Mouse (Mus musculus) adrenal gland, postnatal 36 days (tissue): Measurements from ENCODE around the gene Phlda3. TPM values are rescaled to one million over a fixed set of nuclear protein-coding genes. Genes with fewer than 3 reads are reported as not detected.

ENCODE experiments used
- DNase-seq, 2 experiments: peaks; one replicate each; pipeline ENCODE4 v3.0.0; 2021; ENCODE audit warnings: mixed read lengths in 1 of 2
- total RNA-seq, 2 experiments: library from RNA; stranded (reverse); gene quantifications; 2 replicates each; pipeline ENCODE4 v1.2.3; 2021

Gene Phlda3
- total RNA-seq, 2 experiments from 2014 or later = 45.8 to 51.9 TPM

DNA sequence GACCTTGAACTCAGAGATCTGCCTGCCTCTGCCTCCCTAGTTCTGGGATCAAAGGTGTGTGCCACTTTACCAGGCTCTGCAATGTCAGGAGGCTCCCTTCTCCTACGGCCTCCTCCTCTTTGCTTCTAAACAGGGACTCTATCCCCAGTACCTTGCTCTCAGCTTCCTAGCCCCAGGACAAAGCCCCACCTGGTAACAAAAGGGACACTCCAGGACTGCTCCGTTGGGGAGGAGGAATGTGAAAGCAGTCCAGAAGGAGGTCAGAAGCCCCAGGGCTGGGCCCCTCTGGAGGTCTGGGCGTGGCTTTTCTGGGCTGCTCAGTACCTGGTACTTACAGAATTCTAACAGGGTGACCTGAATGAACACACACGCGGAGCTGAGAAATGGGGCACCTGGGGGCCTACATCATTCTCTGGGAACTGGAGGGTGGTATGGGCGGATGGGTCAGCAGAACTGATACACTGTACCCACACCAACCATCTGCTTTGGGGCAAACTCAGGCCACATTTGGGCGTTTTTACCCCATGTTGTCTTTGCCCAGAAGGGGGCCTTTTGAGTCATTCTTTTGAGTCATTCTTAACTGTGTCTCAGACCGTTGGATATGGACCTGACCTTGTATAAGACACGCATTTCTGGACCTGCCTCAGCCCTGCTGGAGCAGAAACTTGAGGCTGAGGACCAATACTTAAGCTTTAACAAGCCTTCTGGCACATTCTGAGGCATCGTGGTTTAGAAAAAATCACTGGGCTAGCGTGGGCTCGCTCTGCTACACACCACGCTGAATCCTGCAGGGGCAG lies 26.4 kb downstream of the Phlda3 start:
- no peak for DNase-seq

DNA sequence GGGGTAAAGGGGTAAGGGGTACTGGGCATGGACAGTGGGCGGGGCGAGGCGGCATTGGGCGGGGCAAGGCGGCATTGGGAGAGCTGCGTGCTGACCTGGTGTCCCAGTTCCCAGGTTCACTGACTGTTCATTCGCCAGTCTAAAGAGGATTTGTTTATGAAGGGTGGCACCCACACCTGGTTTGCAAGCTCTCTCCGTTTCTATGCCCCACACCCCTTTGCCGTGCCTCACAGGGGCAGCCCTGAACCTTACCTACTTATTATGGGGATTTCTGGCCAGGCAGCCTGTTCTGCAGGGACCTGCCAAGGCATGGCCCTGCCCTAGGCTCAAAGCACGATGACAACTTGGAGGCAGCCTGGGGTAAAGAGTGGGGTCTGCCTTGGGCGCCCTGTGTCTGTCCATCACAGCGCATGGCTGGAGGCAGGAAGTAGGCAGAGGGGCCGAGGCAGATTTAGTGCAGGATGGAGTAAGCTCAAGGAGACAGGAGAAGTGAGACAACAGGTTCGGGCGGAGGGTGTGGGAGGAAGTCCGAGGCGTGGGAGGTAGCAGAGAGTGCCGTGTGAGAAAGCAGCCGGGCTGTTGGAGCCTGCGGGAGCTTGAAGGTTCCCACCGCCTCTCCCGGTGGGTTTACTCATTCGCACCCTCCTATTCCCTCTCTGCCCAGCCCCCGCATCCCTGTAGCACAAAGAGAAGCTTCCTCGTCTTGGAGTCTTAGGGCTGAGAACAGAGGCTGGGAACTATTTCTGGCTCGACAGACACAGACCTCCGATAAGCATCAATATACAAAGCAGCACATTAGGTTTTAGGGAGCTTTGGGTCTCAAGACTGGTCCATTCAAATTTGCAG lies 27.7 kb downstream of the Phlda3 start:
- no peak for DNase-seq

DNA sequence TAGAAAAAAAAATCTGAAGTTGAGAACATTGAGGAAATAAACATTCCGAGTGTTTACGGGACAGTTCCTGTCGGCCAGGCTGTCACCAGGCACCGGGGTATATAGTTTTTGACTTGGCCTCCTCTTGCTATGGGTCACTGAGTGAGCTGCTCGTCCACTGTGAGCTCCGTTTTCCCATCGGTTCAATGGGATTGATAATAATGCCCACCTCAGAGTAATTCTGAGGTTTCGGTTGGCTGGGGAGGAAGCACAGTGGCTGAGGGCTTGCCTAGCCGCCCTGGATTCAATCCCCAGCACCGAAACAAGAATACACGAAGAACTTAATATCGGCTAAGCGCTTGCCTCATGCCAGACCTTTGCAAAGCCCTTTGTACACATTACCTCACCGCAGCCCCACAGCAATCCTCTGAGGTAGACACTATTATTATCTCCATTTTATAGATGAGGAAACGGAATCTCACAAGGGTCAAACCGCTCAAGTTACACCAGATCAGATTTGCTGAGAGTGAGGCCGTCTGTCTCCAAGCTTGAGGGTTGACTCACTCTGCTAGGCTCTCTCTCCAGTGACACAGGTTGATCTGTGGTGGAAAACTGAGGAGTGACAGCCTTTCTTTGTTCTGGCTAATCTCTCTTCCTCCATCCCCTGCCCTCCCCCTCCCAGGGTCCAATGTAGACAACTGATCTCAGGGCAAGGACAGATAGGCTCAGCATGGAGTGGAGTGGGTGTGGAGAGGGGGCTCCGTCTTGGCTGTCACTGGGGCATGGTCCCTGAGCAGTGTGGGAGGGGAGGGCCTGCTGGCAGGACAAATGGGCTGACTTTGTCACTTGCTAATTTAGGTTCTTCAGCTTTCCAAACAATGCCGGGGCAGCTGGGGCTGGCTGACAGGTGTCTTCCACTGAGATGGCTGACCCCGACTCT lies 28.6 kb downstream of the Phlda3 start:
- no peak for DNase-seq

DNA sequence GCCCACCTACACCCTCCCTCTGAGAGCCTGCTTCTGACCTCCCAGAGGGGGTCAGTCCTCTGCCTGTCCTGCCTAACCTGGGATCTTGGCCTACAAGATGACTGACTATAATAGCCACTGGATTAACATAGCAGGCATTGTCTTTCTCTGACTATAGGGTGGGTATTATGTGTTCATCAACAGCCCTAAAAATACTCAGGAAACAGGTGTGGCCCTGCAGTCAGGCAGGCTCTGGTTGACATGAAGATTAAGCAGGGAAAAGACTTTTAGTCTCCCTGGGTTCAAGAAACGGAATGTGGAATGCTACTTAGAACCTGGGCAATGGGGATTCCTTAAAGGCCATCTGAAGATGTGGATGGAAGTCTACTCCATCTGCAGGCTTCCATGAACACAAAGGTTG lies 32.6 kb downstream of the Phlda3 start:
- no peak for DNase-seq

DNA sequence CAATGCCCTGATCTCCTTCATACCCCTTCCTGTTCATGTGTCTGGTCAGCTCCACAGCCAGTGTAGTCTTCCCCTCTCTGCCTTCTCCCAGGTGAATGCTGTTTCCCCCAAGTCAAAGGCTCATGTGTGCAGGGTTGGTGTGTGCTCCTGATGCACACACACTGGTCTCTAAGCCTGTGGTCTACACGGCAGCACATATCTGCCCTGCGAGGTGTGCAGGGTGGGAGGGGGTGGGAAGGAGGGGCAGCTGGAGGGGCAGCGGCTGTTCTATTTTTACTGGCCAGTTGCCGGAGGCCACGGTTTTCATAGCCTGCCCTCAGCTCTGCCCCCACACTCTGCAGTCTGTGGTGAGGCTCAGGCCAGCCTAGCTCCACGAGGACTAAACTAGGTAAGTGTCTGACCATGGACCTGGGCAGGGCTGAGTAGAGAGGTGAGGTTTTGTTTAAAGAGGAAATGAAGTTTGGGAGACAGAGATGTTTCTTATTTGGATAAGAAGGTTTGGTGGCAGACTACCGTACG lies 33.2 kb downstream of the Phlda3 start:
- no peak for DNase-seq

DNA sequence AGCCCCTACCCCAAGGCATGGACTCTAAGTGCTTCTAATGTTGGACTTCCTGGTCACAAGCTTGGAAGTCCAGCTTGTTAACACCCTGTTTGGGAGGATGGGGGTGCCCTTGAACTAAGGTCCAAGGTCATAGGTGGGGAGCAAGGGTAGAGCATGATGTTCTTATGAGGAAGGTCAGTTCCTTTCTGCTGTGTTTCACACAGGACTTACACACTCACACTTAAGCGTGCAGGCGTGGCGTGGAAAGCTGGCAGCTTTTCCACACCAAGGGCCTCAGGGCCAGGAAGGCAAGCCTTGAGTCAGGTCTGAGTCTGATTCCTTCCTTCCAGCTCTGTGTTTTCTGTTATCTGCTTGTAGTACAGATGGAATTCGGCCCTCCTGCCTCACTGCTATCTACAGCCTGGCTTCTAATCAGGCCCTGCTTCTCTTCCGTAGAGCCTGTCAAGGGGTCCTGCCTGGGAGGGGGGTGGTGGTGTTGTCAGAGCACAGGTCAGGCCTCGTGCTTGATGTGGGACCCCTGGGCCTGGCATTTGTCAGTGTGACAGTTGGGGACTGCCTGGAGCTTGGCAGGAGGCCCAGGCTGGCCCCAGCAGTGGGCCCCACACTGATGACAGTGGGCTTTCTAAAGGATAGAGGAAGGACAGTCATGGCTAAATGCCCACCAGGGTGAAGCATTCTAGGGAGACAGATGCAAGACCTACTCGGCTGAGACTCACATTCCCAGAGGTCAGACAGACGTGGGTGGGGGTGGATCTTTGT lies 34.5 kb downstream of the Phlda3 start:
- DNase-seq = no peak

DNA sequence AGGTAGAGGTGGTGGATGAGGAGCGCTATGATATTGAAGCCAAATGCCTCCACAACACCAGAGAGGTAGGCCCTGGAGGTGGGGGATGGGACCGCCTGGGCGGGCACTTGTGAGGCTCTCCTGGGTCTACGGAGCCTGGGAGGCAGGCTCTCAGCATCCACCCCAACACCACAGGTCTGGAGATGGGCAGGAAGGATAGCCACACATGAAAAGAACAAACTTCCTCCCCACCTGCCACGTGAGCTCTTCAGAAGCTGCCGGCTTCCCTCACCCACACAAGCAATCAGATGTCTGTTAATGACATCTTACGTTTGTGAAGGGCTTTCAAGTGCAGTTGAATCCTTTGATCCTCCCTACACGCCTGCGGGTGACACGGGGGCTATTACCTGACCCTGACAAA lies 41.6 kb downstream of the Phlda3 start:
- DNase-seq = no peak

DNA sequence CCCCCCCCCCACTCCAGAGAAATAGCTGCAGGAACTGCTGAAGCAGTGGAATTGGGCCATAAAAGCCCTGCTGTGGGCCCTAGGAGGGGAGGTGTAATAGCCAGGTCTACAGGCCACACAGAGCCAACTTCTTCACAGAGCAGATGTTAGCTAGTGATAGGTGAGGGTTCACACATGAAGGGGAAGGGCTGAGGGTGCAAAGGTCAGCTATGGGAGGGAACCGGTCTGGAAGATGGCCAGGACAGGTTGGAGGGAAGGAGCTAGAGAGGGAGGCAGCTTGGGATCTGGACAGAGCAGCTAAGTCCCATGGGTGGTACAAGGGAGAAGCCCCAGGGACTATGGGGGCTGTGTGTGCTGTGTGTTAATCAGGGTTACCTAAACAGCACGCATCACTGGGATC lies 44.3 kb downstream of the Phlda3 start:
- no peak for DNase-seq

DNA sequence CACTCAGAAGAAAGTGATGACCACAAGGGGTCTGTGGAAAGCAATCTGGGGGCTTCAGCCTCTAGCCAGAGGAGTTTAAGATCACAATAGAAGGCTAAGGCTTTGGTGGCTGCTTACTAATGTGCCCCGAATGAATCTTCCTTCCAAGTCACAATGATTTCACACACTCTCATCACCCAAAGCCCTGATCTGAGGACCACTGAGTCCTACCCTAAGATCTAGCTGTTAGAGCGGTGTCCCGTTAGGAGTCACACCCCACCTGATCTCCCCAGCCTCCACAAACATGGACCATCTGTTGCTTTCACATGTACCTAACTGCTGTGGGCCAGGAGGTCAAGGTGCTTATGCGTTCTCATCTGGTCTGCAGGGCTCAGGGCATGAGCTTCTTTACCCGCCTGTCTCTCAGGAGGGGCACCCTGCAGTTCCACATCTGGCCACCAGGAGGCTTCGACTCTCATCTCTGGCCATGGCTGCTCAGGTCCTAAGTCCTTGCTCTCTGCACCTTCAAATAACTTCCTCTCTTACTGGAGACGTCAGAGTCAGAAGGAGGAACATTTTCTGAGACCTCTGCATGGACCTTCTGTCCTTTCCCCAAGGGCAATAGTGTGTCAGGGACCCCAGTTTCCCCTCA lies 45.2 kb downstream of the Phlda3 start:
- peak; percentile 82 to 88 for DNase-seq

DNA sequence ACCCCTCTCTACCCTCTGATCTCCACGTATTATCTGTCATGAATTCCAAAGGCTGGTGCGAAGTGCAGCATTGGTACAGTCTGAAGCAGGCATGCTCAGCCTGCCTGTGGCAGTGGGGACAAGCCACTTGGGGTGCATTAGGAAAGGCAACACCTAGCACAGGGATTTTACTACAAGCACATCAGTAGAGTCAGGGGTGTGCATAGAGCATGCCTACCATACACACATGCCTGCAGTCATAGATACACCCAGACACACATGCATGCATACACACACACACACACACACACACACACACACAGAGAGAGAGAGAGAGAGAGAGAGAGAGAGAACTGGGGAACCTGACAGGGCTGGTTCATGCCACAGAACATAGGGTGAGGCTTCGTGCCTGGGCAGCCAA lies 46.3 kb downstream of the Phlda3 start:
- DNase-seq = no peak

DNA sequence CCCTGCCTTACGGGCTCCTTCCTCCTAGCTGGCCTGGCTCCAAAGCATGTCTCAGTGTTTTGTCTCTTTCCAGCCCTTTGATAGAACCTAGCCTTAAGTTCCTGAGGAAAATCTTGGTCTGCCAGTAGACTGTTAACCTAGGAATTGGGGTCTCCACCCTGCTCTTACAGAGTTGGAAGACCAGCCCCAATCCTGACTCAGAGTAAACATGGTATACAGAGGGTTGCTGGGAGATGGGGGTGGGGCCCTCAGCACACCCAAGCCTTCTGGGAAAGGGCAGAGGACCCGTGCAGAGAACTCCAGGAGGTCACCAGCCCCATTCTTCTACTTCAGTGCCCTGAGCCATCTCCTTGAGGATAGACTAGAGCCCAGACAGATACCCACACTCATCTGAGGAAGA lies 46.7 kb downstream of the Phlda3 start:
- DNase-seq = no peak

DNA sequence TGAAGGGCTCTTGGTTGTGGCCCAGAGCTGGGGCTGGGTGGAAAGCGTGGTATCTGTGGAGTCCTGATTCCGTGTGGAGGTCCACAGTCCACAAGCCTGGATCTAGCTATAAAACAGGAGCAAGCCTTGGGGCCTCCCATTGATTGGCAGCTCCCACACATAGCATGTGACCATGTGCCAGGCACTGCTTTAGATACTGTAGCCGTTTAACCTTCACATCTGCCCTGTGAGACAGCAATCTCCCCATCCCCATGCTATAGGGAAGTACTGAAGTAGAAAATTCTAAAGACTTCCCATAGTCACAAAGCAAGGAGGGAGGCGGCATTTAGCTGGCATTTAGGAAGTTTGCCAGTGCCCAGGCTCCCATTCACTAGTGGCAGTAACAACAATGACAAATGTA lies 47.2 kb downstream of the Phlda3 start:
- no peak for DNase-seq

DNA sequence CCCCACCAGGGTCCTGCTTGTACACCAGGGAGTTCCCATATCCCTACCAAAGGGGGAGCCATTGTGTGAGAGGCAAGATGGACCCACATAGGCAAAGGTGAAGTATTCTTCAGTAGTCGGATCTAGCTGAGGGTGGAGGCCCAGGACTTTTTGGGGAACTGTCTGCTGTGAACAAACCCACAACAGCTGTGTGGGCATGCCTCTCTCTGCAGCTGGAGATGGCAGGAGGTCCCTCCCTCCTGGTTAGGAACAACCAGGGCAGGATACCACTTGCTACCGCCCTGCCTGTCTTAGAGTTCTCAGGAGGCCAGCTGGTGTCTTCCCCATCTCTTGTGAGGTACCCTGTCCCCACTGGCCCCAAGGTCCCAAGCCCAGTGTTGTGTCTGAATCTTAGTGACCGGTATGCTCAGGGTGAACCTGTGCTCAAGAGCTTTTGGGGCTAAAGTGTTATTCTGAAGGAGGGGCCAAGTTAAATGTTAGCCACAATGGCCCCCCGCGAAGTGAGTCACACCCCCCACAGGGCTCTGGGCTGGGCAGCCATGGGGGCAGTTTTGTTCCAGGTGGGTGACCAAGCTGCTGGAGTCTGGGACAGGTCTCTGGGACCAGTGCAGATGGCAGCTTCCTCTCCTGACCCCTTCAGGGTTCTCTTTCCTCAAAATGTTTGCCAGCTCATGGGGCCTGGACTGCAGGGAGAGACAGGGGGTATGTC lies 47.9 kb downstream of the Phlda3 start:
- DNase-seq = no peak

DNA sequence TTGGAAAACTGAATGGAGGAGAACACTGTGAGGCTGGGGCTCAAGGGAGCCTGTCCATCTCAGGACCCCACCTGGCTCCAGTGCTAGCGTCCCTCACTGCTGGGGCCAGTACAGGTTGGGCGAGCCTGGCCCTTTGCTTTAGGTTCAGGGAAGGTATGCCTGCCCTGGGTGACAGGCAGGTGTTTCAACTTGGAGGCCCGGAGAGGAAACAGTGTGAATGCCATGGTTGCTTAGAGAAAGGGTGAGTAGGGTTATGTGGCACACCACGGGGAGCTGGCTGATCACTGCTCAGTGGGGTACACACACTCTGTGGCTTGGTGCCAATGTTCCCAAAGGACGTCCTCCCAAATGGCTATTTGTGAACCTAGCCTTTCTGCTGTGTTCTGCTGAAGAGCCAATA lies 48.6 kb downstream of the Phlda3 start:
- no peak for DNase-seq

DNA sequence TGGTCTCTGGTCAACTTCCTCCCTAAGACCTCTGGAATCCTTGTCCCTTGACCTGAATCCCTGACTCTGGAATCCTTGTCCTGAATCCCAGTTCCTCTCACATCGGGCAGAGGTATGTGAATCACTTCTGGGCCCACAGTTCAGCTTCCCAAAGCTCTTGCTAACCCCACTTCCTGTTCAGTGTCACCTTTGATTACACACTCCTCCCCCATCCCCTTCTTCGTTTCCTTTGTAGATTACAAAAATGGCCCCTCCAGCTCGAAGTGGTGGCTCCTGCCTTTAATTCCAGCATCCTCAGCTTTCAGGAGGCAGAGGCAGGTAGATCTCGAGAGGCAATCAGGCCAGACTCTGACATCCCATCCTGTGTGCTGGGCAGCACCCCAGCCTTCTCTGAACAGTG lies 51.7 kb downstream of the Phlda3 start:
- DNase-seq = no peak

DNA sequence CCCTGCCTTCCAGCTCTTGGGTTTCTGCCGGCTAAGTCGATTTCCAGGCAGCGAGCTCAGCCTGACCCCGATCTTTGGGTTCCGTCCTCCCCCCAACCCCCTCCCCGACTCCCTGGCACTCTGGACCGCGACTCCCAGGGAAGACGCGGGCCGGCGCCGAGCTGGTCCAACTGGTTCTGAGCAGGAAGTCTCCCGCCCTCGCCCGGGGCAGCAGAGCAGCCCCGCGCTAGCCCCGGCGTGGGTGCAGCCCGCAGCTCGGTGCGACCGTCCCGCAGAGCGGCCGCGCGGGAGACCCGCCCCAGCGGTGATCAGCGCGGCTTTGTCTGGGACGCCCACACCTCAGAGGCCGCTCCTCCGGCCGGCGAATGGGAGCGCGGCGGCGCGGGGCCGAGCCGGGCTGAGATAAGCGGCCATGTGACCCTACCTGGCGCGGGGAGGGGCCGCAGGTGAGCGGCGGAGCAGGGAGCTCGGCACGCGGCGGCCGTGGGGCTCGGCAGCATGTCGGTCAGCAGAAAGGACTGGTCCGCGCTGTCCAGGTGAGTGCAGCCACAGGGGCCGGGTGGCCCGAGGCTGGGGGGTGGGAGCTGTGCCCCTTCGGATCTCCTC lies 52.7 kb downstream of the Phlda3 start, which contains the start of gene Lad1:
TSS of gene Lad1 (plus strand) at position 118 of the 606 bp plus-strand sequence.
- peak; percentile 18 to 25 for DNase-seq
